Mouse (Mus musculus) thymus, adult 2 months (tissue): Measurements from ENCODE around the gene Slc26a8.

Source experiments
- CTCF ChIP-seq: fragments of 200-500 bp; IDR thresholded peaks from 2 replicates; pipeline ENCODE4 v1.5.1; 2012; ENCODE audit warnings: mild to moderate bottlenecking, control low read depth, low read length, moderate library complexity, borderline replicate concordance; ENCODE audit not compliant: control insufficient read depth, poor library complexity, insufficient read depth; ENCODE audit errors: extremely low read depth
- POLR2A ChIP-seq: fragments of 200-500 bp; IDR thresholded peaks from 2 replicates; pipeline ENCODE4 v1.6.1; 2012; ENCODE audit warnings: mild to moderate bottlenecking, low read length, control low read depth, moderate library complexity; ENCODE audit not compliant: control insufficient read depth, poor library complexity, insufficient read depth; ENCODE audit errors: extremely low read depth

GRCm38 (mm10) chr17:28702646-28703045 is 12.6 kb upstream of the Slc26a8 start:
- TF ChIP-seq POLR2A (no peak), CTCF (no peak)
